Mouse (Mus musculus): ENCODE measurements around the gene Cdkl1. TPM values are rescaled to one million over a fixed set of nuclear protein-coding genes. Genes with fewer than 3 reads are reported as not detected.

The Cdkl1 gene
- total and polyA plus RNA-seq, 3 experiments, result 0.31 TPM; not detected in 2

- no peak for TF ChIP-seq ETS1 (conservative IDR thresholded peaks at IDR 0.05; ENCODE audit: low read depth, low read length)
- TF ChIP-seq SMC3 (IDR thresholded peaks at IDR 0.05; ENCODE audit: low read depth, low read length), result no peak
- dilution Hi-C loops (cut with MboI; ENCODE audit: extremely low pct_ligation_motif_present, extremely low pct_unique_long_range_greater_than_20kb, low sequenced_read_pairs) (no loop called here), in situ Hi-C loops (cut with MboI; ENCODE audit: low pct_ligation_motif_present, low pct_unique_long_range_greater_than_20kb, low sequenced_read_pairs) (no loop called here)
- no peak for DNase-seq (ENCODE audit: extremely low read depth)
- H3K4me3 ChIP-seq (replicated peaks in 1 of 3; ENCODE audit: low read depth in 2 of 3, low read length in 2 of 3, poor library complexity in 1 of 3), result no peak overlapping the region
- no peak overlapping the region for H3K27ac ChIP-seq (ENCODE audit: insufficient read depth, low read depth)
- no peaks in the 10 kb centered on the region for H3K79me2 ChIP-seq (replicated peaks; ENCODE audit: control insufficient read depth, extremely low read depth, insufficient read depth, poor library complexity, severe bottlenecking)
- H3K9ac ChIP-seq (ENCODE audit: insufficient read depth, low read depth), result no peak overlapping the region
- H3K4me2 ChIP-seq (ENCODE audit: insufficient read depth, low read depth, poor library complexity, severe bottlenecking), result no peak overlapping the region
- no peaks in the 10 kb centered on the region for H3K36me3 ChIP-seq (replicated peaks in 1 of 2; ENCODE audit: control insufficient read depth in 1 of 2, insufficient read depth in 1 of 2, low read length in 1 of 2)
- no peaks in the 10 kb centered on the region for H3K9me3 ChIP-seq (replicated peaks; ENCODE audit: low read length)
- peaks cover 0 to 2% of the 10 kb centered on the region in 2 experiments; a peak in 1 of 4 replicates for H3K4me1 ChIP-seq (ENCODE audit: control insufficient read depth in 1 of 2, insufficient read depth in 2 of 2)
- H3K27me3 ChIP-seq (replicated peaks), result peaks cover 7% of the 10 kb centered on the region
Observed at GRCm38 (mm10) chr12:69781935-69782650, 9.0 kb downstream of the Cdkl1 start.

- peaks cover 0 to 2% of the 10 kb centered on the region in 2 experiments; a peak in 1 of 4 replicates for H3K4me1 ChIP-seq (ENCODE audit: control insufficient read depth in 1 of 2, insufficient read depth in 2 of 2)
- H3K27me3 ChIP-seq (replicated peaks), result peaks cover 1% of the 10 kb centered on the region
- no peaks in the 10 kb centered on the region for H3K36me3 ChIP-seq (replicated peaks in 1 of 2; ENCODE audit: control insufficient read depth in 1 of 2, insufficient read depth in 1 of 2, low read length in 1 of 2)
- H3K79me2 ChIP-seq (replicated peaks; ENCODE audit: control insufficient read depth, extremely low read depth, insufficient read depth, poor library complexity, severe bottlenecking), result no peaks in the 10 kb centered on the region
- H3K9ac ChIP-seq (ENCODE audit: insufficient read depth, low read depth), result no peak overlapping the region
- H3K9me3 ChIP-seq (replicated peaks; ENCODE audit: low read length), result no peaks in the 10 kb centered on the region
- no peak for TF ChIP-seq ZKSCAN1 (IDR thresholded peaks at IDR 0.05; ENCODE audit: borderline replicate concordance, low read depth, low read length)
- TF ChIP-seq ETS1 (conservative IDR thresholded peaks at IDR 0.05; ENCODE audit: low read depth, low read length), result no peak
- TF ChIP-seq CTCF (conservative IDR thresholded peaks at IDR 0.05 in 1 of 2, IDR thresholded peaks at IDR 0.05 in 1 of 2; ENCODE audit: low read depth in 2 of 2, low read length in 2 of 2), result no peak
- no peak for TF ChIP-seq GABPA (IDR thresholded peaks at IDR 0.05; ENCODE audit: insufficient replicate concordance, low read depth, low read length)
- TF ChIP-seq MXI1 (IDR thresholded peaks at IDR 0.05; ENCODE audit: low read depth, low read length), result no peak
- no peak for TF ChIP-seq MAFK (IDR thresholded peaks at IDR 0.05; ENCODE audit: insufficient replicate concordance, low read length)
- in situ Hi-C loops (cut with MboI; ENCODE audit: low pct_ligation_motif_present, low pct_unique_long_range_greater_than_20kb, low sequenced_read_pairs), result no loop called here
- DNase-seq (ENCODE audit: extremely low read depth), result no peak
- no peak overlapping the region for H3K4me3 ChIP-seq (replicated peaks in 1 of 3; ENCODE audit: low read depth in 2 of 3, low read length in 2 of 3, poor library complexity in 1 of 3)
- dilution Hi-C loops (cut with MboI; ENCODE audit: extremely low pct_ligation_motif_present, extremely low pct_unique_long_range_greater_than_20kb, low sequenced_read_pairs), result no loop called here
- H3K27ac ChIP-seq (ENCODE audit: insufficient read depth, low read depth), result no peak overlapping the region
- H3K4me2 ChIP-seq (ENCODE audit: insufficient read depth, low read depth, poor library complexity, severe bottlenecking), result no peak overlapping the region
Observed at GRCm38 (mm10) chr12:69781480-69781879, 9.6 kb downstream of the Cdkl1 start.

- DNase-seq (ENCODE audit: extremely low read depth), result no peak
- Histone ChIP-seq H3K27ac (ENCODE audit: insufficient read depth, low read depth) (no peak overlapping the region), H3K9me3 (replicated peaks; ENCODE audit: low read length) (no peaks in the 10 kb centered on the region), H3K4me3 (replicated peaks in 1 of 3; ENCODE audit: low read depth in 2 of 3, low read length in 2 of 3, poor library complexity in 1 of 3) (no peak overlapping the region), H3K4me2 (ENCODE audit: insufficient read depth, low read depth, poor library complexity, severe bottlenecking) (no peak overlapping the region), H3K27me3 (replicated peaks) (no peaks in the 10 kb centered on the region), H3K4me1 (ENCODE audit: control insufficient read depth in 1 of 2, insufficient read depth in 2 of 2) (no peaks in the 10 kb centered on the region), H3K9ac (ENCODE audit: insufficient read depth, low read depth) (no peak overlapping the region), H3K36me3 (replicated peaks in 1 of 2; ENCODE audit: control insufficient read depth in 1 of 2, insufficient read depth in 1 of 2, low read length in 1 of 2) (no peaks in the 10 kb centered on the region), H3K79me2 (replicated peaks; ENCODE audit: control insufficient read depth, extremely low read depth, insufficient read depth, poor library complexity, severe bottlenecking) (no peaks in the 10 kb centered on the region)
- dilution Hi-C loops (cut with MboI; ENCODE audit: extremely low pct_ligation_motif_present, extremely low pct_unique_long_range_greater_than_20kb, low sequenced_read_pairs) (no loop called here), in situ Hi-C loops (cut with MboI; ENCODE audit: low pct_ligation_motif_present, low pct_unique_long_range_greater_than_20kb, low sequenced_read_pairs) (no loop called here)
- TF ChIP-seq MAZ (IDR thresholded peaks at IDR 0.05; ENCODE audit: low read depth, low read length) (no peak), UBTF (IDR thresholded peaks at IDR 0.05; ENCODE audit: low read depth, low read length) (no peak), PAX5 (IDR thresholded peaks at IDR 0.05; ENCODE audit: low read length) (no peak), NELFE (IDR thresholded peaks at IDR 0.05; ENCODE audit: low read depth, low read length) (no peak), ZKSCAN1 (IDR thresholded peaks at IDR 0.05; ENCODE audit: borderline replicate concordance, low read depth, low read length) (no peak), ZMIZ1 (IDR thresholded peaks at IDR 0.05; ENCODE audit: low read depth, low read length) (no peak), CHD1 (IDR thresholded peaks at IDR 0.05; ENCODE audit: low read depth, low read length) (no peak), ETS1 (conservative IDR thresholded peaks at IDR 0.05; ENCODE audit: low read depth, low read length) (no peak), TBP (conservative IDR thresholded peaks at IDR 0.05; ENCODE audit: low read depth, low read length) (no peak), ZC3H11A (IDR thresholded peaks at IDR 0.05; ENCODE audit: low read depth, low read length) (no peak), IRF4 (IDR thresholded peaks at IDR 0.05; ENCODE audit: low read depth, low read length) (no peak), MAX (IDR thresholded peaks at IDR 0.05; ENCODE audit: low read length) (no peak), SMC3 (IDR thresholded peaks at IDR 0.05; ENCODE audit: low read depth, low read length) (no peak), CHD2 (IDR thresholded peaks at IDR 0.05; ENCODE audit: low read length) (no peak), HCFC1 (IDR thresholded peaks at IDR 0.05; ENCODE audit: low read depth, low read length) (no peak), MAFK (IDR thresholded peaks at IDR 0.05; ENCODE audit: insufficient replicate concordance, low read length) (no peak), NRF1 (IDR thresholded peaks at IDR 0.05; ENCODE audit: low read depth, low read length) (no peak)
Observed at GRCm38 (mm10) chr12:69777957-69778356, 13.1 kb downstream of the Cdkl1 start.
